Comparison of ENCODE assay signal across 8 mouse cellular contexts in genomic region chr6:8777411-8778295, GRCm38 (mm10). TPM values are rescaled to one million over a fixed set of nuclear protein-coding genes. Genes with fewer than 3 reads are reported as not detected.
A peak's percentile ranks its signal among the peaks of the same experiment; 100 is the strongest.
DNase-seq lines count a peak whose midpoint lies in the region; ATAC-seq and TF ChIP-seq lines count a peak whose summit lies in the region.

No protein-coding gene starts in this region.

- H3K9ac ChIP-seq in hindbrain, embryonic 11.5 days (ENCODE audit: low read depth, low read length), result peak overlapping the region; percentile 75
- H3K9ac ChIP-seq in lung, embryonic 14.5 days, result peak overlapping the region; percentile 71

- H3K4me3 ChIP-seq in hindbrain, embryonic 11.5 days (ENCODE audit: low read depth, low read length), result peak overlapping the region; percentile 56
- H3K4me3 ChIP-seq in lung, embryonic 14.5 days (ENCODE audit: low read depth, low read length), result peak overlapping the region; percentile 71

- H3K4me2 ChIP-seq in hindbrain, embryonic 11.5 days (replicated peaks; ENCODE audit: low read depth, low read length), result peak overlapping the region; percentile 82
- peak overlapping the region; percentile 93 for H3K4me2 ChIP-seq in lung, embryonic 14.5 days

- WGBS in hindbrain, embryonic 11.5 days, result under 1% methylated on average over 68 of the region's 69 CpGs
- WGBS in lung, embryonic 14.5 days, result under 1% methylated on average over 52 of the region's 69 CpGs

- H3K27me3 ChIP-seq in hindbrain, embryonic 11.5 days (ENCODE audit: control insufficient read depth, insufficient read depth, low read length), result no peaks in the 10 kb centered on the region
- no peaks in the 10 kb centered on the region; the same call in 1 of the 2 replicates for H3K27me3 ChIP-seq in lung, embryonic 14.5 days (ENCODE audit: insufficient read depth, low read length)

- no peak for TF ChIP-seq CTCF in lung, embryonic 14.5 days (IDR thresholded peaks at IDR 0.05; ENCODE audit: low read depth)

- H3K4me1 ChIP-seq in hindbrain, embryonic 11.5 days (replicated peaks; ENCODE audit: control insufficient read depth, insufficient read depth, low read length), result no peaks in the 10 kb centered on the region
- no peaks in the 10 kb centered on the region for H3K4me1 ChIP-seq in lung, embryonic 14.5 days (ENCODE audit: insufficient read depth)

- H3K36me3 ChIP-seq in hindbrain, embryonic 11.5 days (ENCODE audit: control insufficient read depth, insufficient read depth, low read length), result no peaks in the 10 kb centered on the region
- no peaks in the 10 kb centered on the region for H3K36me3 ChIP-seq in lung, embryonic 14.5 days (ENCODE audit: insufficient read depth)

- peak; percentile 94 for ATAC-seq in hindbrain, embryonic 11.5 days (ENCODE audit: low FRiP score)
- ATAC-seq in lung, embryonic 14.5 days (ENCODE audit: insufficient read depth), result peak; percentile 94

- no peaks in the 10 kb centered on the region for H3K9me3 ChIP-seq in hindbrain, embryonic 11.5 days (ENCODE audit: control insufficient read depth, low read length)
- H3K9me3 ChIP-seq in lung, embryonic 14.5 days (ENCODE audit: low read depth, low read length), result no peaks in the 10 kb centered on the region

- H3K27ac ChIP-seq in hindbrain, embryonic 11.5 days (ENCODE audit: low read depth, low read length), result no peak overlapping the region
- H3K27ac ChIP-seq in lung, embryonic 14.5 days (ENCODE audit: low read depth), result peak overlapping the region; percentile 65

- peak; percentile 73 for DNase-seq in R1 (ENCODE audit: low read depth, low spot score)
- peak; percentile 66 for DNase-seq in cerebellum, adult 8-10 months
- DNase-seq in frontal cortex, adult 2 months (ENCODE audit: extremely low spot score in 1 of 2, low spot score in 1 of 2), result peak; percentile 63 to 75
- DNase-seq in hindbrain, embryonic 11.5 days (ENCODE audit: low spot score), result peak; percentile 80
- DNase-seq in layer of hippocampus, adult 9-11 months, result peak; percentile 68
- peak; percentile 87 for DNase-seq in lung, embryonic 14.5 days
- peak; percentile 45 for DNase-seq in ovary, adult 18-20 months (ENCODE audit: low spot score)
- DNase-seq in B cell, adult 2 months, result no peak

RNA-seq across cellular contexts. Expression of gene Ica1, which starts 0.6 kb away (rescaled TPM):
- polyA plus RNA-seq in frontal cortex, adult 2 months (2012; rRNA removed), result 37.3 and 40.2 TPM in 2 replicates
- 18.9 and 23.3 TPM in 2 replicates for polyA plus RNA-seq in hindbrain, embryonic 11.5 days (2014; fragmentation: Nextera tagmentation; extraction: Ambion mirVana)
- 35.4 and 40.8 TPM in 2 replicates for polyA plus RNA-seq in lung, embryonic 14.5 days (2014; fragmentation: Nextera tagmentation; extraction: Ambion mirVana)

Comparison
In these comparisons a context has a peak if more than half of its experiments do, and no peak if none do; other contexts are left out.
1. DNase-seq: peak in R1 (single experiment), cerebellum, adult 8-10 months (single experiment), frontal cortex, adult 2 months (2 of 2), hindbrain, embryonic 11.5 days (single experiment), layer of hippocampus, adult 9-11 months (single experiment), lung, embryonic 14.5 days (single experiment) and ovary, adult 18-20 months (single experiment); none in B cell, adult 2 months (0 of 2).